In the genomic region with DNA sequence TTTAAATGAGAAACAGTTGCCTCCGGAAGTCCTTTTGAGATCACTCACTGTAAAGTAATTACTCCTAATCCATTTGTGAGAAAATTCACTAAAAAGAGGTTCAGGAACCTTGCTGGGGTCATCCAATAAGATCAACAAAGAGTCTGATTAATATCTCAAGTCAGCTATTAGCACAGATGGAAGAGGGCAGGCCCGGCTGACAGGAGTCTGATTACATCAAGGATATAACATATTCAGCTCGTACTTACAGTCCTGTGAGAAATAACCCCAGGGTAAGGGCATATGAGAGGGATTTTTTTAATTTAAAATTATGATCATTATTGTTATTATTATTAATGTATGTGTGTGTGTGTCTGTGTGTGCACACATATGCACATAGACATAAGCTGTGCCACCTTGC, we compare ENCODE assay signal across 27 mouse cellular contexts. TPM values are rescaled to one million over a fixed set of nuclear protein-coding genes. Genes with fewer than 3 reads are reported as not detected.
"Had no signal": no experiment of that assay in that cellular context is flagged by ENCODE, and none has a peak within 500 bp of the region (broad histone marks: within the 10 kb centered on the region; RNA-seq: fewer than 3 reads in every experiment).

No protein-coding gene starts in this region.

- ATAC-seq: intestine, embryonic 16.5 days had no signal

- H3K27ac ChIP-seq: heart, embryonic 10.5 days; kidney, embryonic 15.5 days; kidney, postnatal 0 days; limb, embryonic 12.5 days; liver, embryonic 13.5 days; liver, embryonic 15.5 days had no signal

- H3K4me2 ChIP-seq: heart, embryonic 12.5 days; kidney, embryonic 15.5 days; limb, embryonic 12.5 days; liver, embryonic 11.5 days; liver, embryonic 13.5 days; liver, embryonic 15.5 days had no signal

- H3K27me3 ChIP-seq: heart, embryonic 12.5 days; kidney, embryonic 15.5 days; limb, embryonic 12.5 days; liver, embryonic 13.5 days; liver, embryonic 15.5 days had no signal

- H3K9ac ChIP-seq: heart, embryonic 12.5 days; kidney, embryonic 15.5 days; limb, embryonic 12.5 days; liver, embryonic 13.5 days; liver, embryonic 15.5 days had no signal

- H3K36me3 ChIP-seq: heart, embryonic 10.5 days; heart, embryonic 12.5 days; kidney, embryonic 15.5 days; limb, embryonic 12.5 days; liver, embryonic 13.5 days; liver, embryonic 15.5 days had no signal

- H3K9me3 ChIP-seq: heart, embryonic 10.5 days; heart, embryonic 12.5 days; kidney, embryonic 15.5 days; limb, embryonic 12.5 days; liver, embryonic 13.5 days; liver, embryonic 15.5 days had no signal

- H3K4me3 ChIP-seq: heart, embryonic 10.5 days; heart, embryonic 12.5 days; kidney, embryonic 15.5 days; limb, embryonic 12.5 days; liver, embryonic 13.5 days; liver, embryonic 15.5 days had no signal

- H3K4me1 ChIP-seq: heart, embryonic 12.5 days; liver, embryonic 13.5 days; liver, embryonic 15.5 days had no signal

- DNase-seq: gastrocnemius, postnatal 14 days; gastrocnemius, postnatal 36 days; heart, adult 18-20 months; heart, postnatal 10 days; kidney, adult 11 months; kidney, adult 2 months; kidney, adult 9 months; kidney, postnatal 14 days; kidney, postnatal 36 days; layer of hippocampus, adult 9-11 months; layer of hippocampus, postnatal 36 days; left cerebral cortex, postnatal 4 days; liver; liver, embryonic 13.5 days had no signal

RNA-seq across cellular contexts. Expression of gene Cdk15, which starts 15.5 kb away (rescaled TPM):
- total RNA-seq: gastrocnemius, postnatal 36 days; heart, adult 18-20 months; heart, adult 8-10 months; heart, postnatal 25 days; hematopoietic stem cell, adult 5-6 weeks had no signal
- polyA plus RNA-seq: heart, embryonic 14.5 days; large intestine, adult 2 months; limb, embryonic 12.5 days; liver, embryonic 13.5 days; liver, embryonic 15.5 days had no signal
